Mouse (Mus musculus): ENCODE data around the gene Rusc2.

The Rusc2 gene

DNA sequence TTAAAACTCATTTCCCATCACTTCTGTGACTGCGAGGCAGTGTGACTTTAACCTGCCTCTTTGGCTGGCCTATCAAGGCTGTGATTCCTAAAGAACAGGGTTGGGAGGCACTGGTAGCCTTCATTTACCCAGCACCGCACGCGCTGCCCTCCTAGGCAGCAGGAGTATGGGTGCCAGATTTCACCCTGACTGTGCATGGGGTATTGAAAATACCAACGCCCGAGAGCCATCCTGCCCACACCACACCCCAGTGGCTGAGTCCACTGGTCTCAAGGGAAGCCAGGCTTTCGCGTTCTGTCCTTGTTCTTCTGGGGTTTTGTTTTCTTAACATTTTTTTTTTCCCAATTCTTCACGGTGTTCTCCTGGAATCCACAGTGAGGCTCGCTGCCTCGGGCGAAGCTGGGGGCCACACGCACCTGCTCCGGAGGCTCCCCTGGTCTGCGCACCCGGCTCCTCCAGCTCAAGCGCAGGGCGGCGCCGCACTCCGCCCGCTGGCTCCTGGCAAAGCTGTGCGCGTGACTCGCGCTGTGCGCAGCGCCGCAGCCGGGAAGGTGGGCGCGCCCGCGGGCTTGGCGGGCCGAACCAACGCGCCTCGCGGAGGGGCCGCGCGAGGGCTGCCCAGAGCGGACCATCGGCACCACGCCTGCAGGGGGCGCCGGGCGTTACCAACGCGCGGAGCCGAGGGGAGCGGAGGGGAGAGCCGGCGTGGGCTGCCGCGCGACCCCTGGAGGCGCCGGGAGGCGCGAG lies at the start of gene Rusc2:
Gene Rusc2, plus strand, starts transcription at position 572 of the 747 bp plus-strand sequence.
- in situ Hi-C loops (cut with MboI, MseI), result no loop called here

- in situ Hi-C loops (cut with MboI, MseI), result no loop called here
These were observed 47.0 kb upstream of the Rusc2 start for GRCm38 (mm10) chr4:43334771-43335170.

DNA sequence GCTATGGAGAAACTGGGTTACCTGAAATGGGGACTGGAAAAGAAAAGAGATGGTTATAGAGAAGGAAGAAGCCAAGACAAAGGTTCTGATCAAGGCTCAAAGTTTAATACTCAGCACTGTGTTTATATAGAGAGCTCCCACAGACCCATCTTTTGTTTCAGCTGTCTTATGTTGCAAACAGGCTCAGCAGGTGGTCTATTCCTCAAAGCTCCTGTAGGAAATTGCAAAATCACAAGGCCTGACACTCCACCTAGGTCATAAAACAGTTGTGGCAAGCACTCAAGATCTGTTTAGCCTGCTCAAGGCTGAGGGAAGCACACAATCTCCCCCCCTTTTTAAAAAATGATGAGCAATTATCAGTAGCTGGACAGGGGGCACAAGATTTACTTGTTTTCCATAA lies 45.6 kb upstream of the Rusc2 start:
- in situ Hi-C loops (cut with MboI, MseI), result no loop called here

- in situ Hi-C loops (cut with MboI, MseI), result no loop called here
These were observed 41.5 kb upstream of the Rusc2 start for GRCm38 (mm10) chr4:43340096-43340804.

DNA sequence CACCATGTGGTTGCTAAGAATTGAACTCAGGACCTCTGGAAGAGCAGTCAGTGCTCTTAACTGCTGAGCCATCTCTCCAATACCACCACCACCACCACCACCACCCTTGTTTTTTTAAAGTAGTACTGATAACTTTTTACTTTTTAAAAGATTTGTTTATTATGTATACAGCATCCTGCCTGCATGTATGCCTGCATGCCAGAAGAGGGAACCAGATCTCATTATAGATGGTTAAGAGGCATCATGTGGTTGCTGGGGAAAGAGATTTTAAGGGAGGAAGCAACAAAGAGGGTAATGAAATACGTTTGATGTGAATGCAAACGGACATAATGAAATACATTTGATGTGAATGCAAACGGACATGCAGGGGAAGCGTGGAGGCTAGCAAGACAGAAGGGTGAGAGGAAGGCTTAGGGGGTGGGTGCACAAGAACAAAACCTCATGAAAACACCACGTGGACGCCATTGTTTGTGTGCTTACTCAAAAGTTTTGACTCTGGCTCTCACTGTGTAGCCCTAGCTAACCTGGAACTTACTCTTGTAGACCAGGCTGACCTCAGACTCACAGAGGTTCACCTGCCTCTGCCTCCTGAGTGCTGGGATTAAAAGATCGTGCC lies 40.4 kb upstream of the Rusc2 start:
- in situ Hi-C loops (cut with MboI, MseI), result no loop called here

DNA sequence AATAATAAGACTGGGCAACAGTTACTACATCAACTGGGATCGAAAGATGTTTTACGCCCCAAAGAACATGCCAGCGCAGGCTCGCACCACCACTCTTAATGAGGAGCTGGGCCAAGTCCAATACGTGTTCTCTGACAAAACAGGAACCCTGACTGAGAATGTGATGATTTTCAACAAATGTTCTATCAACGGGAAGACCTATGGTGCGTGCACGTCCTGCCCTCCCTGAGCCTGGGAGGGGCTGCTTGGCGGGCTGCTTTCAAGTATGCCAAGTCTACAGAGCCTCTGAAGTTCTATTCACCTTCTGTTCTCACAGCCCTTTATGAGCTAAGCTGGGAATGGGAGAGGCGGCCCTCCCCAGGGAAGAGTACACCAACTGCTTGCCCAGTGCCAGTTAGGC lies 39.3 kb upstream of the Rusc2 start:
- in situ Hi-C loops (cut with MboI, MseI), result no loop called here

- in situ Hi-C loops (cut with MboI, MseI), result no loop called here
These were observed 36.8 kb upstream of the Rusc2 start for GRCm38 (mm10) chr4:43344932-43345331.

DNA sequence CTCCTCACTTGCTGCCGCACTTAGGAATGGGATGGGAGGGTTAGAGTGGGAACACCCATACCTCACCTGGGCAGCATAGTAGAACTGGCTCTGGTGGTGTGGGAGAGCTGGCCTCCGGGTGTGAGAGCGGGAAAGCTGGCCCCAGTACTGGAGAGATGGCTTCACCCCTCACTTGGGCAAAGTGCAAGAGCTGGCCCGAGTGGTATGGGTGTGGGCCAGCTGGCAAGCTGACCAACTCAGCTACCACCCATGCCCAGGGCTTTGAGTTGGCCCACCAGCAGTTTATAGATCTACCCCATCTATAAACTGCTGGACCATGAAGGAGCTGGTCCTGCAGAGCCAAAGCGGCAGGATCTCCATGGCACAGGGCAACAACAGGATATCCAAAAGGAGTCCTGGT lies 32.6 kb upstream of the Rusc2 start:
- in situ Hi-C loops (cut with MboI, MseI), result no loop called here

DNA sequence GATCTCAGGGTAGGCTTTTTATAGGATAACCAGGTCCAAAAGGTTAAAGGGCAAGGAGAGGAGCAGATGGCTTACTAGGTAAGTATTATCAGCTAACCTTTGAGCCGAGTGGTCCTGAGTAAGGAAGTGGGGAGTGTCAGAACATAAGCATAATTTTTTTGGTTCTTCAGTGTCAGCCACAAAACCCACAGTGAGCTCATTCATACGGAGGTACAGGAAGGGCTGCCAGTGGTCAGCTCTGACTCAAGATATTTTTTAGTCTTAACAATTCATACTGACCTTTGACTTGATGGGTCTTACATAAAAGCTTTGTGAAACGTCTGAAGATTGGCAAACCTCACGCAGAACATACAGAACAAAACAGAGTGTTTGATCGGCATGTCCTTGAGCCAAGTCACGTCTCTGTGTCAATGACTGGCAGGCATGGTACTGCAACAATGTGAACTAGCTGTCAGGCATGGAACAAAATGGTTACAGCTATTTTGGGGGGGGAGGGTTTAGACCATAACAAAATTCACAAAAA lies 31.7 kb upstream of the Rusc2 start:
- in situ Hi-C loops (cut with MboI, MseI), result no loop called here

- in situ Hi-C loops (cut with MboI, MseI), result no loop called here
These were observed 28.1 kb upstream of the Rusc2 start for GRCm38 (mm10) chr4:43353662-43354061.

GRCm38 (mm10) chr4:43364914-43365560 lies 16.7 kb upstream of the Rusc2 start:
- in situ Hi-C loops (cut with MboI, MseI), result no loop called here

- in situ Hi-C loops (cut with MboI, MseI), result no loop called here
These were observed 14.5 kb upstream of the Rusc2 start for GRCm38 (mm10) chr4:43367295-43367694.

DNA sequence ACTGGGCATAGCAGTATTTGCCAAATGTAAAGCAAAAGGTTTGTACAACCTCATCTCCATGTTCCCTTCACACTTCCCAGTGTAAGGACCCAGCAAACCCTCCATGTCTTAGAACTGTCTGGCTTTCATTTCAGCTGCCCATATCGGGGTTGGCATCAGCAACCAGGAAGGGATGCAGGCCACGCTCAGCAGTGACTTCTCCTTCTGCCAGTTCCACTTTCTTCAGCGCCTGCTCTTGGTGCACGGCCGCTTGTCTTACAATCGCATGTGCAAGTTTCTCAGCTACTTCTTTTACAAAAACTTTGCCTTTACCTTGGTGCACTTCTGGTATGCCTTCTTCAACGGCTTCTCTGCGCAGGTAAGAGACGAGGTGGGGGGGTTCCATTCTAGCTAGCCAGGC lies 14.0 kb upstream of the Rusc2 start:
- in situ Hi-C loops (cut with MboI, MseI), result no loop called here

GRCm38 (mm10) chr4:43371406-43371805 lies 10.4 kb upstream of the Rusc2 start:
- in situ Hi-C loops (cut with MboI, MseI), result no loop called here

DNA sequence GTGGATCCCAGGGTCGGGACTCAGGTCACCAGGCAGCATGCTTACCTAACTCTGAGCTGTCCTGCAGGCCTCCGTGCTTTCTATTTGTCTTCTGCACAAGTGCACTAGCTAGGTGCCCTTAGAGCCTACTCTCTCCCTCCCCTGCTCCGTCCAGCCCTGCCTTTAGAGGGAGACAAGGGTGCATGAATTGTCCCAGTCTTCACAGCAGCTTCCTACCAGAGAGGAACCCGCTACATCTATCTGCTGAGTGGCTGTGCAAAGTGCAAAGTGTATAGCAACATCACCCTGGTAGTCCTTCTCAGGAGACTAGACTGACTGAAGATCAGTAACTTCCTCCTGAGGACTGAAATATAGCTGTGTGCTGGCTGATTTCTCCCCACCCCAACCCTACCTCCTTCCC lies 9.6 kb upstream of the Rusc2 start:
- in situ Hi-C loops (cut with MboI, MseI), result no loop called here

DNA sequence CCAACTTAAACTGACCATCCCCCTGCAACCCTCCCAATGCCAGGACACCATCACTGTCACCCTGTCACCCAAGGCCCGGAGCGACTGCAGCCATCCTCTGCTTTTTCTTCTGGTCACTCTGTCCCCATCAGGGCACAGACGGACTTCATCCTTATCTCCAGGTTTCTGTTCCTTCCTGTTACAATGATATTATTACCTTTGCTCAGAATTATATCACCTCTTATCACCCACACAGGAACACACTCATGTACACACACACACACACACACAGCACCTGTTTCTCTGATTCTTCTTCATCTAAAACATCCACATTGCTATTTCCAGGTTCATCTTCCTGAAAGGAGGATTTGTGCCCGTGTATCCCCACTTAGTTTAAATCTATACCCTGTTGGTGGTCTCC lies 7.5 kb upstream of the Rusc2 start:
- in situ Hi-C loops (cut with MboI, MseI), result no loop called here

- in situ Hi-C loops (cut with MboI, MseI), result no loop called here
These were observed 2.2 kb upstream of the Rusc2 start for GRCm38 (mm10) chr4:43379601-43380000.

DNA sequence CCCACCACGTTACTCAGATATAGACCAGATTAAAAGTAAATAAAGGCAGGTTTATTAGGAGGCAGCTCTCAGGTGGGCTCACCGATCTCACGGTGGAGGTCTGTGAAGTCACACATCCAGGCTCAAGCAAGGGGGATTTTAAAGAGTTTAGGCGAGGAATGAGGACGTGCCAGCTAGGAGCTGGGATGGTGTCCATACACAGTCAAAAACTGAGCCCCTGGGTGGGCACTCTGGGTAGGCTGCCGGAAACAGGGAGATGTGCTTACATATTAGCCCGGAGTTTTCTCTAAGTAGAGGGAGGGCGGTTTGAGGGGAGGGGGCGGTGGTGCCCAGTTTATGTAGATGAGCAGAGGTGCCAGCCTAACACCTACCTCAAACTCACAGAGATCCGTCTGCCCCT lies 828 bp upstream of the Rusc2 start:
- in situ Hi-C loops (cut with MboI, MseI), result no loop called here

GRCm38 (mm10) chr4:43382155-43383020 lies 609 bp downstream of the Rusc2 start:
- in situ Hi-C loops (cut with MboI, MseI), result no loop called here

DNA sequence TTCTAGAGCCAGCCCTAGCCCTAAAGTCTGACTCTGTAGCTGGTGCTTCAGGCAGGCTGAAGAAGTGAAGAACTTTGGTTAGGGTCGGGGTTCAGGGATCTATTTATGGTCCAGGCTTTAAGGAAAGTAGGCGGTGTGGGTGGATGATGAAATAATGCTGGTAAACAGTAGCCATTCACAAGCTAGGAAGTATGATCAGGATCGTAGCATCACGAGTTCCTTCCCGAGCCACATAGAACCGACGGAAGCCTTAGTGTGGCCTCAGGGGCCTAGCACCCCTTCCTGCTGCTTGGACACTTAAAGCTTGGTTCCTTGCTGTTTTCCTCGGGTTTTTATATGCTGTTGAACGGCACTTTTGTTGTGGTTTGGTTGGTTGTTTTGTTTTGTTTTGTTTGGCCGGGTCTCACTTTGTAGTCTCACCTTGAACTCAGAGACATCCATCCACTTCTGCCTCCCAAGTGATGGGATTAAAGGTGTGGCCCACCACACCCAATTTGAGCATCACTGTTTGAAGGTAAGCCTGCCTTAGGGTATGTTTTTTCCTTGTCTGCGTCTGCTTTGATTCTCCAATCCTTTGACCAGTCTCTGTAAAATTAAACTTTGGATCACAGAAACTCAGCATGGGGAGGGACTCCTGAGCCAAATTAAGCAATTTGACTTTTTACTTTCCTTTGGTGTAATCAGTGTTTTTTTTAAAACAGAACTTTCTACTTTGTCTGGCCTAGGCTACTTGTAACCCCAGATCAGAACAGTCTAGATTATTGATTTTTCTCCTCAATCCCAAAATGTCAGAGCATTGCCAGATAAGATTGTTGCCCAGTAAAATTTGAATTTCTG lies 1.7 kb downstream of the Rusc2 start:
- in situ Hi-C loops (cut with MboI, MseI), result no loop called here
